Mouse (Mus musculus) embryonic facial prominence, embryonic 14.5 days (tissue): Measurements from ENCODE around the gene Tas1r3. TPM values are rescaled to one million over a fixed set of nuclear protein-coding genes. Genes with fewer than 3 reads are reported as not detected.

Experiments
- ATAC-seq: fragments of 200-750 bp; cut with Nextera tagmentation; 2 replicates; pipeline ENCODE4 v1.8.0; 2017; ENCODE audit warnings: low read depth, moderate number of reproducible peaks, moderate TSS enrichment
- DNase-seq: peaks from one replicate; pipeline ENCODE4 v3.0.0-alpha.2; 2015; ENCODE audit warnings: low spot score
- H3K27ac ChIP-seq: fragments of 300-500 bp; sonication (generic); replicated peaks from 2 replicates; pipeline ENCODE4 v1.5.1; 2014; ENCODE audit warnings: low read depth, mild to moderate bottlenecking, low read length, moderate library complexity
- H3K27me3 ChIP-seq: fragments of 300-500 bp; sonication (generic); replicated peaks from 2 replicates; pipeline ENCODE4 v1.6.1; 2014; ENCODE audit warnings: low read length; ENCODE audit not compliant: control insufficient read depth, insufficient read depth
- H3K36me3 ChIP-seq: fragments of 300-500 bp; sonication (generic); 2 replicates; pipeline ENCODE4 v1.6.1; 2014; ENCODE audit warnings: low read length, mixed read lengths; ENCODE audit not compliant: control insufficient read depth, insufficient read depth
- H3K4me1 ChIP-seq: fragments of 300-500 bp; sonication (generic); 2 replicates; pipeline ENCODE4 v1.6.1; 2014; ENCODE audit warnings: antibody characterized with exemption, low read length; ENCODE audit not compliant: control insufficient read depth, insufficient read depth
- H3K4me2 ChIP-seq: fragments of 300-500 bp; sonication (generic); 2 replicates; pipeline ENCODE4 v1.6.1; 2014; ENCODE audit warnings: low read depth, mild to moderate bottlenecking, low read length, moderate library complexity, mixed read lengths
- H3K4me3 ChIP-seq: fragments of 300-500 bp; sonication (generic); 2 replicates; pipeline ENCODE4 v1.5.1; 2014; ENCODE audit warnings: low read depth, mild to moderate bottlenecking, low read length
- H3K9ac ChIP-seq: fragments of 300-500 bp; sonication (generic); 2 replicates; pipeline ENCODE4 v1.6.1; 2014; ENCODE audit warnings: low read depth, mild to moderate bottlenecking, low read length, moderate library complexity, mixed read lengths
- H3K9me3 ChIP-seq: fragments of 300-500 bp; sonication (generic); 2 replicates; pipeline ENCODE4 v1.6.1; 2016; ENCODE audit warnings: low read length; ENCODE audit not compliant: control insufficient read depth
- WGBS: fragments of 180-500 bp; shearing (Covaris S2); extraction: QIAGEN DNeasy Blood & Tissue Kit; methylation state at CpG from one replicate; pipeline ENCODE4 v1.1.7; 2014; 5-methylcytosine and 5-hydroxymethylcytosine counted together
- polyA plus RNA-seq: library from polyadenylated mRNA; unstranded; fragments of >200 nt; fragmentation: Nextera tagmentation; extraction: Ambion mirVana; gene quantifications from 2 replicates; pipeline ENCODE4 v1.2.1, GENCODE M21; 2014

The Tas1r3 gene
- 0.36 and 0.38 TPM in 2 replicates for polyA plus RNA-seq

DNA sequence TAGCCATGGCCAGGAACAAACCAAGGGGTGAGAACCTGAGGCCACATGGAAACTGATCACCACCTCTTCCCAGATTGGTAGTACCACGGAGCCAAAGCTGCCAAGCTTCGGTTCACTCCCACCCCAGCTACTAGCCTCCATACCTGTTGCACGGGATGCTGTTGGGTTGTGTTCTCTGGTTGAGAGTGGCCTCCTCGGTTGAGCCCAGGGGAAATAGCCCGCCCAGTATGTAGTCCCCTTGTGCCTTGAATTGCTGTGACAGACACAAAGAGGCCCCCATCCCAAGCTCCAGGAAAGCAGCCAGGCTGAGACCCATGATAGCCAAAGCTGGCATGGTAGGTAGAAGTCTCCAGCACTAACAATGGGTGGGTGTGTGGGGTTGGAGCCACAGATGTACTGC lies at the start of gene Tas1r3:
Gene Tas1r3 (minus strand): TSS at position 362 of the 400 bp plus-strand sequence.
- Histone ChIP-seq H3K36me3 (peaks cover 50% of the 10 kb centered on the region; the same call in 1 of the 2 replicates), H3K4me1 (no peaks in the 10 kb centered on the region), H3K4me3 (no peak within 1 kb of the TSS), H3K9ac (no peak within 1 kb of the TSS), H3K27me3 (no peaks in the 10 kb centered on the region), H3K4me2 (no peak within 1 kb of the TSS), H3K27ac (no peak within 1 kb of the TSS), H3K9me3 (no peaks in the 10 kb centered on the region)
- no peak for DNase-seq
- 86% methylated on average over 5 of the region's 5 CpGs for WGBS
- no peak for ATAC-seq

DNA sequence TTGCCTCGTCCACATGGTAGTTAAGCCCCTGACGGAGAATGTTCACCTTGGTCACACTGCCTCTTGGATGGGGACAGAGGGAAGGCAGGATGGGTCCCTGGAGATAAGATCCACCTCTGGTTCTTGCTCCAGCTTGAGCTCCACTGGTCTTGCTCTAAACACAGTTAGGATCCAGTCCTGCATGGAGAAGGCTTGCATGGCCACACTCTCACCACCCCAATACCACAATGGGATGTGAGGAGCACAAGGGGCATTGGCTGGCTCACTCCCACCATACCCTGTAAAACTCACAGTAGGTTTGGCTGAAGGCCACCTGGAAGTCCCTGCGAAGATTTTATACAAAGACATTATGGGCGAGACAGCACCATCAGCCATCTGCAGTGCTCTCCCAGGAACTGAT lies 45.6 kb upstream of the Tas1r3 start:
- 90% methylated on average over 4 of the region's 4 CpGs for WGBS
- Histone ChIP-seq H3K27me3 (no peaks in the 10 kb centered on the region), H3K4me2 (no peak overlapping the region), H3K4me1 (no peaks in the 10 kb centered on the region), H3K27ac (no peak overlapping the region), H3K36me3 (peaks cover 27% of the 10 kb centered on the region), H3K9ac (no peak overlapping the region), H3K4me3 (no peak overlapping the region), H3K9me3 (no peaks in the 10 kb centered on the region)
- ATAC-seq (no peak), DNase-seq (no peak)

DNA sequence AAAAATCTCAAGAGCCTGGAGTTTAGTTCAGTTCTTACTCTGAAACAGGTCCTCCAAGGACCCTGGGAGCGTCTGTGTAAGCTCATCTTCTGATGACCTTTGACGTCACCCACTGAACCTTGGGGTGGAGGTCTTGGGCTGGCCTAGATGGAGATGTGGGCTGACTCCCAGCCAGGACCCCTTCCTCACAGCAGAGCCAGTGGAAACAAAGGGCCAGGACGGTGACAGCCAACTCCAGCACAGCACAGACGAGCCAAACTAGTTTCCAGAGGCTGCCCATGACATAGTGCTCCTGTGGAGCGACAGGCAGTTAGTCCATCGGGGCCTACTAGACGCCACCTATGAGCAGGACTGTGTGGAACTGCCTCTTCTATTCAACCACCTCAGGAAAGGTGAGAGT lies 45.1 kb upstream of the Tas1r3 start:
- H3K4me2 ChIP-seq, result no peak overlapping the region
- ATAC-seq, result no peak
- H3K9ac ChIP-seq, result no peak overlapping the region
- no peak overlapping the region for H3K27ac ChIP-seq
- H3K9me3 ChIP-seq, result no peaks in the 10 kb centered on the region
- no peaks in the 10 kb centered on the region for H3K27me3 ChIP-seq
- no peak overlapping the region for H3K4me3 ChIP-seq
- peaks cover 32% of the 10 kb centered on the region for H3K36me3 ChIP-seq
- H3K4me1 ChIP-seq, result no peaks in the 10 kb centered on the region
- no peak for DNase-seq
- WGBS, result 81% methylated on average over 7 of the region's 7 CpGs

DNA sequence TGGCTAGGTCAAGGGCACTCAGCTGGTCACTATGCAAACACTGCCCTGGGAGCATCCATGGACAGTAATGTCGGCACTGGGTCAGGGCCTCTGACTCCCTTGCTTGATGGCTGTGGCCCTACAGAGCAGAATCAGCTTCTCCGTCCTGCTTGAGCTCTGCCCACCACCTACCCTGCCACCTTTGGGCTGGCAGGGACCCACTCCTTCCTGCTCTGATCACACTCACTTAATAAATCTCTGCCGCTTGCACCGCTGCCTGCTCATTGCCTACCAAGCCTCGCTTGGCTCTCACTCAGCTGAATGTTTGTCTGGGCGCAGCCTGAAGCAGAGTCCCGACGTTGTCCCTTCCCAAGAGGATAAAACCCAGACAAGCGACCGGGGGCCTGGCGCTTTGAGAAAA lies 43.8 kb upstream of the Tas1r3 start:
- Histone ChIP-seq H3K4me1 (no peaks in the 10 kb centered on the region), H3K4me3 (no peak overlapping the region), H3K4me2 (no peak overlapping the region), H3K9ac (no peak overlapping the region), H3K27me3 (no peaks in the 10 kb centered on the region), H3K36me3 (peaks cover 45% of the 10 kb centered on the region), H3K9me3 (no peaks in the 10 kb centered on the region), H3K27ac (no peak overlapping the region)
- WGBS, result 88% methylated on average over 11 of the region's 11 CpGs
- no peak for DNase-seq
- ATAC-seq, result no peak

DNA sequence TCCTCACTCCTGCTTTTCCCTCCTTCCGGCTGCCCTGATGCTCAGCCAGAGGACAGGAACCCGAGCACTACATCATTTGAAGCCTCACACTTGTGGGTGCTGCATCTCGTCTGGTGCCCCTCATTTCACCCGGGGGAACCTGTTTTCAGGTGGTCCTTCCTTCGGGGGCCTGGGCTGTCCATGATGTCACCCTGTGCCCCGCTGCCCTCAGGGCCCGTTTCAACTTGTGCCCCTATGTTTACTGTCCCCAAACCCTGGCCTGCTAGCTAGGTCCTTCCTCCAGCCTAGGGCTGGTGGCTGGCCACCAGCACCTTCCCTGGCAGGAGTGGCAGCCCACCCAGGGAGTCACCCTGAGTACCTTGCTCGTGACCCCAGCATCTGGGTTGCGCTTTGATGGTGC lies 43.0 kb upstream of the Tas1r3 start:
- Histone ChIP-seq H3K4me1 (no peaks in the 10 kb centered on the region), H3K4me3 (no peak overlapping the region), H3K4me2 (no peak overlapping the region), H3K9me3 (no peaks in the 10 kb centered on the region), H3K36me3 (peaks cover 53% of the 10 kb centered on the region), H3K9ac (no peak overlapping the region), H3K27ac (no peak overlapping the region), H3K27me3 (no peaks in the 10 kb centered on the region)
- DNase-seq, result no peak
- WGBS, result 84% methylated on average over 9 of the region's 9 CpGs
- ATAC-seq, result no peak

DNA sequence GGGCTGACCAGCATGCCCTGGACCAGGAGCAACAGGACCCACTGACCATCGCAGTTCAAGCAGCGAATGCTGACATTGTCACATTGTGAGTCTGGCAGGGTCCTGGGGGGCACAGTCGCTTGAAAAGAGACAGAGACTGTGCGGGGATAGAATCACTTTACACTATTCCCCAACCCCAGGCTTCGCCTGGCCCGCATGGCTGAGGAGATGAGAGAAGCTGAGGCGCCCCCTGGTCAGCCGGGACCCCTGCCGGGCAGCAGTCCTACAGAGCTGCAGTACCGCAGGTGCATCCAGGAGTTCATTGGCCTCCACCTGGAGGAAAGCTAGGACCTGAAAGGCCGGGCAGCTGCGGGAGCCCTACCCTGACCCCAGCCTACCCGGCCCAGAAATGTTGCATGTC lies 42.5 kb upstream of the Tas1r3 start:
- ATAC-seq, result no peak
- WGBS, result 87% methylated on average over 13 of the region's 13 CpGs
- H3K9ac ChIP-seq, result no peak overlapping the region
- no peak for DNase-seq
- peaks cover 58% of the 10 kb centered on the region for H3K36me3 ChIP-seq
- H3K4me1 ChIP-seq, result no peaks in the 10 kb centered on the region
- no peaks in the 10 kb centered on the region for H3K27me3 ChIP-seq
- H3K27ac ChIP-seq, result no peak overlapping the region
- no peak overlapping the region for H3K4me2 ChIP-seq
- H3K4me3 ChIP-seq, result no peak overlapping the region
- no peaks in the 10 kb centered on the region for H3K9me3 ChIP-seq

DNA sequence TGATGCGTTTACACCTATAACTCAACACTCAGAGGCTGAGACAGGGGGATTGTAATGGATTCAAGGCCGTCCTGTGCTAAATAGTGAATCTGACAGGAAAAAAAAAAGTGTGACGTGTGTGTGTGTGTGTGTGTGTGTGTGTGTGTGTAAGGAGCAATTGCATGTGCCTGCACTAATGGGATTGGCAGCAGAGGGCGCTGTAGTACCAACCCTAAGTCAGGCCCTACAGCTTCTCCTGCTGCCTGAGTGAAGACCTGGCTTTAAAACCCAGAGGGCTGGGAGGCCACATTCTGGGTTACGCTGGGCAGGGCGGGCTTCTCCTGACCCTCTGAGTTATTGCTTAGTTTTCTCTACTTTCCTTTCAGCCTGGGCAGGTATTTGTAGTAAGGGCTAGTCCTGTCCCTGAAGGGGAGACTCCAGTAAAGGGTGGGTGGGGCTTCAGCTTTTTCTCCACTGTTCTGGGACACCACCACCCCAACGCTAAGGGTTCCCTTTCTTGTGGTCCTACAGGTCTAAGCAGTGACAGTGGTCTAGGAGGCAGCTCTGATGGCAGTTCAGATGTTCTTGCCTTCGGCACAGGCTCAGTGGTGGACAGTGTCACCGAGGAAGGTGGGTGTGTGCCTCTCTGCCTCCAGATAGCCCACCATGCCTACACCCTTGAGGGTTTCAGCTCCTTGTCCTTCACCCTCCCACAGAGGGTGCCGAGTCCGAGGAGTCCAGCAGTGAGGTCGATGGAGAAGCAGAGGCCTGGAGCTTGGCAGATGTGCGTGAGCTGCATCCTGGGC lies 41.3 kb upstream of the Tas1r3 start:
- H3K36me3 ChIP-seq, result peaks cover 67% of the 10 kb centered on the region
- no peaks in the 10 kb centered on the region for H3K4me1 ChIP-seq
- no peak for ATAC-seq
- H3K4me3 ChIP-seq, result no peak overlapping the region
- no peak overlapping the region for H3K27ac ChIP-seq
- no peak overlapping the region for H3K4me2 ChIP-seq
- H3K9ac ChIP-seq, result no peak overlapping the region
- peak; percentile 16 for DNase-seq
- no peaks in the 10 kb centered on the region for H3K27me3 ChIP-seq
- WGBS, result 90% methylated on average over 13 of the region's 13 CpGs
- H3K9me3 ChIP-seq, result no peaks in the 10 kb centered on the region

DNA sequence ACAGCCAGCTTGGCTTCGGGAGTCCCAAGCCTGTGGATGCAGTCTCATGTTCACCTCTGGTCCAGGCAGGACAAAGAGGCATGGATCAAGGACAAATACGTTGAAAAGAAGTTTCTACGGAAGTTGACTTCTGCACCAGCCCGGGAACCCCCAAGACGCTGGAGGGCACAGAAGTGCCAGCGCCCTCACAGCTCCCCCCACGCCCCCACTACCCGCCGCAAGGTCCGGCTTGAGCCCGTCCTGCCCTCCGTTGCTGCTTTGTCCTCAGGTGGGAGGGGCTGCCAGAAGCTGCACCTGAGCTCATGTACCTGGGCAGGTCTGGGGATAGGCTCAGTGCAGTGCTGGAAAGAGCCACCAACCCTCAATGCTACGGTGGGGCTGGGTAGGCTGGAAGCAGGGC lies 40.1 kb upstream of the Tas1r3 start:
- no peaks in the 10 kb centered on the region for H3K4me1 ChIP-seq

DNA sequence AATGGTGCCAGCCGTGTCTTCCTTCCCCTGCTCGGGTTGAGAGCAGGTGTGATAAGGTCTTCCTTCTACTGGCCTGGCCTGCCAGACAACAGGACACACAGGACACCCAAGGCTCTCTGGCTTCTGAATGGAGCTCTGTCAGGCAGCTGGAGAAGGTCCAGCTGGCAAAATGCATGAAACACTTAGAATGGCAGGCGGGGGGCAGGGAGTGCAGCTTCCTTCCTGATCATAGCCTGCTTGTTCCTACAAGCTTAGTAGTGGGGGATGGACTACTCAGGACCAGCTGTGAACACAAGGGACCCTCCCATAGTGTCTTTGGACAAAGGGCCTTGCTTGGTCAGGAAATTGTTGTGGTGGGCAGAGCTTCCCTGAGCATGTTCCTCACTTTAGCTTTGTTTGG lies 38.0 kb upstream of the Tas1r3 start:
- no peaks in the 10 kb centered on the region for H3K4me1 ChIP-seq
- H3K27ac ChIP-seq, result no peak overlapping the region
- no peaks in the 10 kb centered on the region for H3K27me3 ChIP-seq
- DNase-seq (peak; percentile 29), ATAC-seq (no peak)
- WGBS, result 77% methylated on average over 3 of the region's 3 CpGs
- no peak overlapping the region for H3K4me3 ChIP-seq
- H3K4me2 ChIP-seq, result no peak overlapping the region
- no peaks in the 10 kb centered on the region for H3K9me3 ChIP-seq
- H3K9ac ChIP-seq, result no peak overlapping the region
- peaks cover 84% of the 10 kb centered on the region for H3K36me3 ChIP-seq

More for the DNA sequence above, 40.1 kb upstream of the Tas1r3 start:
- DNase-seq (no peak), ATAC-seq (no peak)
- 95% methylated on average over 8 of the region's 13 CpGs for WGBS
- H3K4me2 ChIP-seq, result no peak overlapping the region
- no peaks in the 10 kb centered on the region for H3K27me3 ChIP-seq
- no peak overlapping the region for H3K9ac ChIP-seq
- H3K9me3 ChIP-seq, result no peaks in the 10 kb centered on the region
- no peak overlapping the region for H3K4me3 ChIP-seq
- peaks cover 79% of the 10 kb centered on the region for H3K36me3 ChIP-seq
- H3K27ac ChIP-seq, result no peak overlapping the region
